Mouse (Mus musculus) thymus, adult 18-20 months (tissue): ENCODE results near the gene Wdr73.

Experiments
- DNase-seq, 2 experiments: peaks; one replicate each; pipeline ENCODE4 v3.0.0; 2022; ENCODE audit warnings: mixed read lengths in 2 of 2

Wdr73 gene

GRCm38 (mm10) chr7:80894196-80894595 is 6.9 kb downstream of the Wdr73 start:
- no peak for DNase-seq

DNA sequence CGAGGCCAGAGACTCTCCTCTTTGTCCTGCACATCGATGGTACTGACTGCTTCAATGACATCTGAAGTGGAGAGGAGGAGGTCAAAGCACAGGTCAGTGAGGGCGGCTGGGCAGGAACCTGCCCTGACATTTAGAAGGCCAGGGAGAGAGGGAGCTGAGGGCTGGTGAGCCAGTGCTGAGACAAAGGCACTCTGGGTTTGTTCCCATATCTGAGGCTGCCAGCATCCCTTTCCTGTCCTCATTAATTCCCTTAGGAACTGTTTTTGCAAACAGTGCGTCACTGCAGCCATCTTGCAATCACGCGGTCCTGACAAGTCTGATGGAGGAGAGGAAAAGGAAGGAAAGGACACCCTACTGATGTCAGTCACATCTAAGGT is 7.3 kb downstream of the Wdr73 start:
- DNase-seq: no peak

- DNase-seq: no peak
Observed at GRCm38 (mm10) chr7:80893086-80893752, 7.8 kb downstream of the Wdr73 start.

- DNase-seq: peak; percentile 77 to 87
Observed at GRCm38 (mm10) chr7:80889841-80890241, 11.2 kb downstream of the Wdr73 start.

- DNase-seq: peak in 1 of 2 experiments; percentile 35
Observed at GRCm38 (mm10) chr7:80889021-80889511, 12.0 kb downstream of the Wdr73 start.

- DNase-seq: no peak
Observed at GRCm38 (mm10) chr7:80888595-80888994, 12.5 kb downstream of the Wdr73 start.

DNA sequence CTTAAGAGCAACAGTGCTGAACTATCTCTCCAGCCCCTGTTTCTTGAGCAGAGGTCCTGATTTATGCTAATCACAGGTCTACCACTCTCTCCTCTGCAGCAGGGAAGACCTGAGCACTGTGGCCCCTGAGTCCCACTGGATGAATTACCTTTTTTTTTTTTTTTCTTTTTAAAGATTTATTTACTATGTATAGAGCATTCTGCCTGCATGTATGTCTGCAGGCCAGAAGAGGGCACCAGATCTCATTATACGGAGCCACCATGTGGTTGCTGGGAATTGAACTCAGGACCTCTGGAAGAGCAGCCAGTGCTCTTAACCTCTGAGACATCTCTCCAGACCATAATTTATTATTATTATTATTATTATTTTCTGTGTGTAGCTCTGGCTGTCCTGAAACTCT is 15.4 kb downstream of the Wdr73 start:
- DNase-seq: no peak

DNA sequence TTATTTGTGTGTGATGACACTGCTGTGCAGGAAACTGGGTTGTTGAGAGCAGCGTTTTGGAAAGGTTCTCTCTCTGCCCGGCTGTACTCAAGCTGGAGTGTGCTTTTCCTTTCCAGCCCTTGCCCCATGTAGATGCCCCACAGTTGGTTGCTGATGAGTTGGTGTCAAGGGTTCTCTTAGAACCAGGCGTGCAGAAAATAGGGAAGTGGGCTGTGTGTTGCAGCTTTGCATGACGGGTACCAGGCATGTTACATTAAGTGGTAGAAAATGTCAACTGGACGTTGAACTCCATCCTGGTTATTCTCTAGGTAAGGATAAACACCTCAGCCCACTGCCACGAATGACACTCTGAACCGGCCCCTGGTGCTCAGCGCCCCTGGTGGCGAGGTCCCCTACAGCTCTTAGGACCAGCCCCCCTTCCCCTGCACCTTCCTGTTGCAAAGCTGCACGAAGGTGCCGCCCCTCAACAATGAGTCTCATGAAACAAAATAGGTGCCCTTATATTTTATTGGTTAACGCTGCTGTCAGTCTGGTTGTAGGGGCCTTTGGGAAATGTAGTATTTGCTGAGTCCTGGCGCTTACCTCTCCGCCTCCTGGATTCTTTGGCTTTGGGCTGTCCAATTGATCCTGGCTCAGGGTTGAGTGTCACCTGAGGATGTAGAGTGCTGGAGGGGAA is 18.1 kb downstream of the Wdr73 start:
- DNase-seq: peak; percentile 63 to 81

- no peak for DNase-seq
Observed at GRCm38 (mm10) chr7:80875727-80876126, 25.3 kb downstream of the Wdr73 start.

- no peak for DNase-seq
Observed at GRCm38 (mm10) chr7:80873631-80874030, 27.4 kb downstream of the Wdr73 start.

DNA sequence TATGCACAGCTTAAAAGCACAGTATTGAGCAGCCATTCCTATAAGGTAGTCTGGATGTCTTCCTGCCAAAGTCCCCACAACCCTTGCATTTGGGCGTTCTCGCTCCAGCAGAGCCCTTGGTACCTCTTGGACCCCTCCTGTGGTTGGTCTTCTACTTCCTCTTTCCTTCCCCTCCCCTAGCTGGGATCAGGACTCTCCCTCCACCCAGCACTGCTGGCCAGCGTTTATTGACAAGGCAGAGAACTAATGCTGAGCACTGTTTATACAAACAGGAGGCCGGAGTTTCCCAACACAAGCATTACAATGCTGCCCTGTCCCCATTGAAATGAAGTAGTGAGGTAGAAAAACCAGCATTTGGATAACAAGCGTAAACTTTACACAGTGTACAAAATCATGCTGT is 28.0 kb downstream of the Wdr73 start:
- DNase-seq: no peak

- DNase-seq: no peak
Observed at GRCm38 (mm10) chr7:80868686-80869085, 32.4 kb downstream of the Wdr73 start.

DNA sequence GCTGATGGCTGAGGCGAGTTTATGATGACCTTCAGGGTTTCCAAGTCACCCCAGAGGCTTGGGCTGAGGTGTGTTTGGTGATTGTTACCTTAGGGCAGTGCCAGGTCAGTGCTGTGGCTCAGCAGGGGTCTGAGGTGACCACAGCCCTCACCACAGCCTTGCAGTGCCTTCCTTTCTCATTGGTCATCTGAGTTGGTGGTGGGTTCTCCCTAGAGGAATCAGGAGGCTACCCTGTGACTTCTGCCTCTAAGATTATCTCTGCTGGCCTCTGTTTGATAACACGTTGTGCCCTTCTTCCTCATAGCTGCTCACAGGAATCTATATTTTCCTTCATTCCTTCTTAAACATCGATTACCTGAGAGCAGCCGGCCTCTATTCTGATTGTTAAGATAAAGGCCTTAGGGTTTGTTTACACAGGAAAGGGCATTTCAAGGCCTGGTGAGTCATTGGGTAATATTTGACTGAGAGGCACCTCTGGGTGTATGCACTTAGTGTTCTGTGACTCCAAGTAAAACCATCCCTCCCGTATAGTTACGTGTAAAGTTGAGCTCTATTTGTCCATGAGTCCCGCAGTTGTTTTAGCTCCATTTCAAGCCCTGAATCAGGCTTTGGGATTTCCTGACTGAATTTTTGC is 34.4 kb downstream of the Wdr73 start:
- DNase-seq: no peak

- DNase-seq: peak in 1 of 2 experiments; percentile 42
Observed at GRCm38 (mm10) chr7:80865521-80865920, 35.5 kb downstream of the Wdr73 start.

DNA sequence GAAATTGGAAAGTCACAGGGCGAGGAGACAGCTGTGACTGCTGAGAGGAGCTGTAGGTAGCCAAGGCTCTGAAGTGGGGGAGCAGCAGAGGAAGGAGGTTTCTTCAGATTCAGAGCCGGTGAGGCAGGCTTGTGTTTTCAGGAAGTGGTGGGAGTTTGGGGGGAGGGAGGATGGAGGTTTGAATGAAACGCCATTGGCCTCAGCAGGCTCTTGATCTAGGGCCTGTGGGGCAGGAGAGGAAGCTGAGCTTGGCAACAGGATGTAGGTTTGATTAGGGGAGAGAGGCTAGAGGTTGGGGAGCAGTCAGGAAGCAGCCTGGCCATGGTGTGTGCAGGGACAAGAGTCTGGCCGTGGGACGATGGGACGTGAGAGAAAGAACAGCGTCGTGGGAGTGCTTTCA is 36.2 kb downstream of the Wdr73 start:
- DNase-seq: peak; percentile 72 to 87

DNA sequence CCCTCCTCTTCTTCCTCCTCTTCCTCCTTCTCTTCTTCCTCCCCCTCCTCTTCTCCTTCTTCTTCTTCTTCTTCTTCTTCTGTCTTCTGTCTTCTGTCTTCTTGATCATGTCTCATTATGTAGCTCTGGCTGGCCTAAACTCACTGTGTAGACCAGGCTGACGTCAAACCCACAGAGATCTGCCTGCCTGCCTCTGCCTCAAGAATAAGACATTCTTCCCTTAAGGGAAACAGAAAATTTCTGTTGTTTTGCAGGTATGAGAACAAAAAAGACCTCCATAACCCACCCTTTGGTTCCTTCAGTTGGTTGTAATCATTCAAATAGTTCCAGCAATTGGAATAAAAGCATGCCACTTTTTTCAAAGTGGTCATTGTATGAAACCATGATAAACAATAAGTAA is 36.9 kb downstream of the Wdr73 start:
- DNase-seq: no peak

DNA sequence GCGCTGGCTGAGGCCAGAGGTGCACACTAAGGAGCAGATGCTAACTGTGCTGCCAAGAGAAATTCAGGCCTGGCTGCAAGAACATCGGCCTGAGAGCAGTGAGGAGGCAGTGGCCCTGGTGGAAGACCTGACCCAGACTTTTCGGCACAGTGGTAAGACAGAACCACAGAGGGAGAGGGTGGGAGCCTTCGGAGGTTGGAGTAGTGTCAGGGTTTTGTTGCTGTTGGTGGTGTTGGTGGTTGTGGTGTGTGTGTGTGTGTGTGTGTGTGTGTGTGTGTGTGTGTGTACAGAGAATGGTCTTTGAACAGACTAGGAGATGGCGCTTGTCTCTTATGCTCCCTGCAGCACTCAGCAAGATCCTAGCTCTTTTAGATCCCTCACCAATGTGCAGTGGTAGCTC is 37.5 kb downstream of the Wdr73 start:
- no peak for DNase-seq

DNA sequence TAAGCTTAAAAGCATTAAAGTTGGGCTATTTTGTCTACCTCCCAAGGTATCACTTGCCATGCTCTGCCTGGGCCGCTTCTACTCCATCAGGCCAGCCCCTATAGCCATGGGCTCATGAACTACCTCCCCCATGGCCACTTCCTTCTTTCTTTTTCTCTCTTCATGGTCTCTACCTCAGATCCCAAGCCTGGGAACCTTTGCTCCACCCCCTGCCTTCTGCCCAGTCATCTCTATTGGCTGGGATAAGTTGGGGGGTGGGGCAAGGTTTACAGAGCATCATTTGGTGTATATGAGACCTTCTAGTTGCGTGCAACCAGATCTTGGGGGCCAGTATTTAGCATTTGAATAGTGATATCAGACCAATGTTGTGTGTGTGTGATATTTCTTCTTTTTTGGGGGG is 38.6 kb downstream of the Wdr73 start:
- DNase-seq: no peak

DNA sequence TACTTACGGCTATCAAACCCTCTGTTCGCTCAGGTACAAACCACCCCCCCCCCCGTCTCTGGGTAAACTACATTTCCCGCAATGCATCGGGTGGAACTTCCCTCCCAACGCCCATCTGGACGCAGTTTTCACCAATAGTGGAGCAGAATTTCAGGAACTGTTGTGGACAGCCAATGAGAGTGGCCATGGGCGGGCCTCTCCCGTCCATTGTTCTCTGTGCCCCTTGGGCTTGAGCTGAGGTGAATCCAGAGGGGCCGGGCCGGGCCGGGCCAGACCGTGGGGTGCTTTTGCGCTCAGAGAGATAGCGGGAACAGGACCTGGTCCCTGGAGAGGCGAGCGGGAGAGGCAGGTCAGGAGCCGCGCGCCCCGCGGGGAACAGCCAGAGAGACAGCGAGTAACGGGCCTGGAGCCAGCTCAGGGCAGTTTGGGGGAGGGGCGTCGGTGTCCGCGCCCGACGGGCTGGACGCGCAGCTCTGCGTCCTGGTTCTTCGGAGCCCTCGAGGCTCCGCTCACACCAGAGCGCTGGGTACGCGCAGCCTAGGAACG is 40.3 kb downstream of the Wdr73 start, which contains the start of gene Zscan2:
Gene Zscan2 (plus strand): TSS at position 192 of the 546 bp plus-strand sequence.
- DNase-seq: peak; percentile 87 to 91

GRCm38 (mm10) chr7:80860227-80860626 is 40.8 kb downstream of the Wdr73 start:
- peak; percentile 58 to 78 for DNase-seq

- DNase-seq: peak; percentile 44 to 64
Observed at GRCm38 (mm10) chr7:80857181-80857580, 43.9 kb downstream of the Wdr73 start.

- DNase-seq: no peak
Observed at GRCm38 (mm10) chr7:80855316-80855715, 45.8 kb downstream of the Wdr73 start.

DNA sequence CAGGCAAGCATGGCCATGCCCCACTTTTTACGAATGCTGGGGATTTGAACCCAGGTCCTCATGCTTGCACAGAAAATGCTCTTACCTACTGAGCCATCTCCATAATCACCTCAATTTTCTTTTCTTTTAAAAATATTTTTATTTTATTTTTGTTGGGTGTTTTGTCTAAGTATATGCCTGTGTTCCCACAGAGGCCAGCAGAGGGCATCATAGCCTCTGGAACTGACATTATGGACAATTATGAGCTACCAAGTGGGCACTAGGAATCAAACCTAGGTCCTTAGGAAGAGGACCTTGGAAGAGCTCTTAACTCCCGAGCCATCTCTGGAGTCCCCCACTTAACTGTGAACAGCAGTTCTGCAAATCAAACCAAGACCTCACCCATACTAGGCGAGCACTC is 47.9 kb downstream of the Wdr73 start:
- DNase-seq: no peak

GRCm38 (mm10) chr7:80850520-80850919 is 50.5 kb downstream of the Wdr73 start:
- peak in 1 of 2 experiments; percentile 59 for DNase-seq
